Mouse (Mus musculus) myocyte (in vitro differentiated cells): Measurements from ENCODE around the gene Gm9945.

Source experiments
- MAX ChIP-seq: IDR thresholded peaks from one replicate; pipeline ENCODE4 v1.6.1; 2011; ENCODE audit warnings: low read depth, mild to moderate bottlenecking, control low read depth
- POLR2A ChIP-seq: IDR thresholded peaks from one replicate; pipeline ENCODE4 v1.6.1; 2011; ENCODE audit warnings: low read depth, mild to moderate bottlenecking, control low read depth, moderate library complexity; ENCODE audit not compliant: insufficient read length
- TCF12 ChIP-seq: IDR thresholded peaks from one replicate; pipeline ENCODE4 v1.6.1; 2011; ENCODE audit warnings: mild to moderate bottlenecking, control low read depth; ENCODE audit not compliant: poor library complexity, insufficient read depth, severe bottlenecking
- USF1 ChIP-seq: IDR thresholded peaks from one replicate; pipeline ENCODE4 v1.6.1; 2011; ENCODE audit warnings: low read depth, mild to moderate bottlenecking, control low read depth, moderate library complexity

DNA sequence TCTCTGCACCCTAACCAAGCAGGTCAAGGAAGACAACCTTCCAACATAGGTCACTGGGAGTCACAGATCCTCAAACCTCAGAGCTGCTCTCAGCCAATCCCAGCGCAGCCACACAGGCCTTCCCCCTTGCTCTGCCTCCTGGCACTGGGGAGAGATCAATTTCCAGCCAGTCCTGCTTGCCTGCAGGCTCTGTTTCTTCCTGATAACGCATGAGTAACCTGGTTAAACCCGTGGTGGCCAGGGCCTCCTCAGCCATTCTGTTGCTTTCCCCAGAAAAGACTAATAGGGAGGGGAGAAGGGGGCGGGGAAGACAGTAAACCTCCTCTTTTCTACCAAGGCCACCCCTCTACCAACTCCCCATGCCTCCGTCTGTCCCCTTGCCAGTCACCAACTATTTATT is 18.2 kb upstream of the Gm9945 start:
- TF ChIP-seq MAX (no peak), USF1 (no peak), TCF12 (no peak), POLR2A (no peak)
